Mouse (Mus musculus) stomach, postnatal 0 days (tissue): Measurements from ENCODE around the gene Hcrtr1.

Experiments used
- CTCF ChIP-seq: IDR thresholded peaks from 2 replicates; pipeline ENCODE4 v1.5.1; 2016; ENCODE audit warnings: antibody characterized with exemption, low read depth, mild to moderate bottlenecking, moderate library complexity
- EP300 ChIP-seq: optimal IDR thresholded peaks from 2 replicates; pipeline ENCODE3; 2016; ENCODE audit warnings: antibody characterized with exemption

GRCm38 (mm10) chr4:130164121-130164520 lies 25.0 kb upstream of the Hcrtr1 start:
- TF ChIP-seq CTCF (no peak), EP300 (no peak)
